Mouse (Mus musculus) bone marrow, adult 2 months (tissue): Measurements from ENCODE around the gene Lcn9.

Experiments
- CTCF ChIP-seq: fragments of 200-500 bp; IDR thresholded peaks from 2 replicates; pipeline ENCODE4 v1.5.1; 2011; ENCODE audit warnings: low read length, control low read depth; ENCODE audit not compliant: control insufficient read depth, insufficient read depth
- POLR2A ChIP-seq: fragments of 200-500 bp; IDR thresholded peaks from 2 replicates; pipeline ENCODE4 v1.6.1; 2011; ENCODE audit warnings: low read depth, mild to moderate bottlenecking, control low read depth, low read length, borderline replicate concordance; ENCODE audit not compliant: control insufficient read depth

DNA sequence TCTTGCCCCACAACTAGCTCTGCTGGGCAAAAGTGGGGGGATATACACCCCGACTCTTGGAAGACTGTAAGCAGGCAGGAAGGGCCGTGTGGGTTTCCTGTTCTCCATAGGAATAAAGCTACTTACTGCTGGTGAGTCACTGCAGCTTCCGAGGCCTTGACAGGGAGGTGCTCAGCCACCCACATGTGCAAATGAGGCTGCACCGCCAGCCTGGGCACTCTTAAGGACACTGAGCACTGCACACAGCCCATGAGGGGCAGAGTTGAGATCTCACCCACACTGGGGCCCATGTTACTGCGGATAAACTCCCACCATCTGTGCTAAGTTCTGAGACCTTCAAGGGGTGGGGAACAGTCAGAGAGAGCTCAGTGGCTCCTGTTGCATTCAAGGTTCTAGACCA is 43.7 kb downstream of the Lcn9 start:
- TF ChIP-seq CTCF (no peak), POLR2A (no peak)
